Comparison of ENCODE assay signal across 10 mouse cellular contexts in genomic region chr6:92786701-92787375, GRCm38 (mm10). TPM values are rescaled to one million over a fixed set of nuclear protein-coding genes. Genes with fewer than 3 reads are reported as not detected.
DNase-seq lines count a peak whose midpoint lies in the region; ATAC-seq lines count a peak whose summit lies in the region.
"Had no signal": no experiment of that assay in that cellular context is flagged by ENCODE, and none has a peak within 500 bp of the region (broad histone marks: within the 10 kb centered on the region; RNA-seq: fewer than 3 reads in every experiment).

No protein-coding gene starts in this region.

- no peak overlapping the region for H3K27ac ChIP-seq in heart, embryonic 13.5 days (replicated peaks)
- peak overlapping the region; percentile 50; the same call in 1 of the 2 replicates for H3K27ac ChIP-seq in hindbrain, embryonic 10.5 days
- H3K27ac ChIP-seq in midbrain, embryonic 13.5 days = no peak overlapping the region

- H3K27me3 ChIP-seq in heart, embryonic 13.5 days (replicated peaks) = peaks cover 9% of the 10 kb centered on the region
- H3K27me3 ChIP-seq in hindbrain, embryonic 10.5 days (ENCODE audit: insufficient read depth, poor library complexity, severe bottlenecking) = peaks cover 22% of the 10 kb centered on the region
- peaks cover 12% of the 10 kb centered on the region for H3K27me3 ChIP-seq in midbrain, embryonic 13.5 days

- H3K4me2 ChIP-seq in heart, embryonic 13.5 days = peak overlapping the region; percentile 66
- peak overlapping the region; percentile 66 for H3K4me2 ChIP-seq in midbrain, embryonic 13.5 days (replicated peaks)

- H3K4me3 ChIP-seq in heart, embryonic 13.5 days = peak overlapping the region; percentile 41
- peak overlapping the region; percentile 48 for H3K4me3 ChIP-seq in hindbrain, embryonic 10.5 days
- peak overlapping the region; percentile 37 for H3K4me3 ChIP-seq in midbrain, embryonic 13.5 days (replicated peaks)

- ATAC-seq in heart, embryonic 13.5 days (ENCODE audit: extremely low read depth, insufficient number of reproducible peaks, low FRiP score, low TSS enrichment) = no peak
- ATAC-seq in midbrain, embryonic 13.5 days = peak; percentile 60

- WGBS in heart, embryonic 13.5 days = 18% methylated on average over 20 of the region's 20 CpGs
- WGBS in hindbrain, embryonic 10.5 days = 4% methylated on average over 20 of the region's 20 CpGs
- WGBS in midbrain, embryonic 13.5 days = 2% methylated on average over 20 of the region's 20 CpGs

- peaks cover 29% of the 10 kb centered on the region for H3K36me3 ChIP-seq in heart, embryonic 13.5 days
- no peaks in the 10 kb centered on the region for H3K36me3 ChIP-seq in hindbrain, embryonic 10.5 days
- H3K36me3 ChIP-seq in midbrain, embryonic 13.5 days = no peaks in the 10 kb centered on the region

- H3K9ac ChIP-seq in heart, embryonic 13.5 days = peak overlapping the region; percentile 74
- H3K9ac ChIP-seq in midbrain, embryonic 13.5 days (replicated peaks) = peak overlapping the region; percentile 52; the same call in 1 of the 2 replicates

- no peaks in the 10 kb centered on the region for H3K9me3 ChIP-seq in heart, embryonic 13.5 days
- H3K9me3 ChIP-seq in hindbrain, embryonic 10.5 days = no peaks in the 10 kb centered on the region
- H3K9me3 ChIP-seq in midbrain, embryonic 13.5 days = no peaks in the 10 kb centered on the region

- DNase-seq in heart, postnatal 4 days = no peak
- peak; percentile 53 for DNase-seq in R1 (ENCODE audit: low read depth, low spot score)
- peak; percentile 23 for DNase-seq in hindbrain, embryonic 10.5 days (ENCODE audit: low spot score)
- DNase-seq in natural killer cell, adult 2 months (ENCODE audit: low spot score in 2 of 2) = no peak
- DNase-seq in B cell, adult 2 months = no peak
- DNase-seq in layer of hippocampus, adult 18-20 months (ENCODE audit: low spot score in 2 of 2) = no peak

- peaks cover 8% of the 10 kb centered on the region; the same call in 1 of the 2 replicates for H3K4me1 ChIP-seq in heart, embryonic 13.5 days
- peaks cover 13% of the 10 kb centered on the region for H3K4me1 ChIP-seq in hindbrain, embryonic 10.5 days (replicated peaks)
- H3K4me1 ChIP-seq in midbrain, embryonic 13.5 days (replicated peaks) = peaks cover 13% of the 10 kb centered on the region

RNA-seq across cellular contexts. Expression of gene A730049H05Rik, which starts 29.4 kb away (rescaled TPM):
- 4.0 and 5.6 TPM in 2 replicates for polyA plus RNA-seq in heart, embryonic 13.5 days (2015; fragmentation: Nextera tagmentation; extraction: Ambion mirVana)
- under 1 TPM; 0.33 to 0.43 TPM for total RNA-seq in heart, postnatal 4 days (2021)
- 0.30 and 0.90 TPM in 2 replicates for polyA plus RNA-seq in hindbrain, embryonic 10.5 days (2016; fragmentation: Nextera tagmentation; extraction: Ambion mirVana)
- polyA plus RNA-seq in midbrain, embryonic 13.5 days (2015; fragmentation: Nextera tagmentation; extraction: Ambion mirVana) = 0.40 and 0.52 TPM in 2 replicates
- total RNA-seq in layer of hippocampus, adult 18-20 months (2021) = under 1 TPM in 1 of 2 experiments, not detected in 1; 0.20 TPM
- total RNA-seq: hematopoietic stem cell, adult 5-6 weeks; megakaryocyte, adult 5-6 weeks had no signal

Comparison
In these comparisons a context has a peak if more than half of its experiments do, and no peak if none do; other contexts are left out.
1. DNase-seq: peak in R1 (single experiment) and hindbrain, embryonic 10.5 days (single experiment); none in heart, postnatal 4 days (single experiment), natural killer cell, adult 2 months (0 of 2), B cell, adult 2 months (0 of 2) and layer of hippocampus, adult 18-20 months (0 of 2).
2. Peak in every context shown above with its lines, with median percentiles within 50 percentile points of each other: H3K4me3 ChIP-seq.